Mouse (Mus musculus) heart, adult 9 months (tissue): ENCODE results near the gene Adap1.
A peak's percentile ranks its signal among the peaks of the same experiment; 100 is the strongest.

Experiments used
- DNase-seq, 2 experiments: peaks; one replicate each; pipeline ENCODE4 v3.0.0; 2022; ENCODE audit warnings: low spot score in 2 of 2

Adap1 gene

GRCm38 (mm10) chr5:139252081-139252909, 73.1 kb downstream of the Adap1 start, which contains the start of gene Get4:
Gene Get4 (plus strand): TSS chr5:139252324.
- peak; percentile 99 to 100 for DNase-seq

GRCm38 (mm10) chr5:139251736-139252080, 73.7 kb downstream of the Adap1 start:
- no peak for DNase-seq

- no peak for DNase-seq
Measured at GRCm38 (mm10) chr5:139251279-139251678, 74.1 kb downstream of the Adap1 start.

GRCm38 (mm10) chr5:139248846-139249245, 76.6 kb downstream of the Adap1 start:
- no peak for DNase-seq

GRCm38 (mm10) chr5:139247767-139248166, 77.7 kb downstream of the Adap1 start:
- no peak for DNase-seq

- no peak for DNase-seq
Measured at GRCm38 (mm10) chr5:139243384-139243783, 82.0 kb downstream of the Adap1 start.

- no peak for DNase-seq
Measured at GRCm38 (mm10) chr5:139241022-139241761, 84.2 kb downstream of the Adap1 start.

- no peak for DNase-seq
Measured at GRCm38 (mm10) chr5:139237436-139237835, 88.0 kb downstream of the Adap1 start.

- DNase-seq, result no peak
Measured at GRCm38 (mm10) chr5:139234423-139234822, 91.0 kb downstream of the Adap1 start.

GRCm38 (mm10) chr5:139232083-139232482, 93.3 kb downstream of the Adap1 start:
- DNase-seq, result no peak

GRCm38 (mm10) chr5:139229716-139230115, 95.7 kb downstream of the Adap1 start:
- no peak for DNase-seq

- no peak for DNase-seq
Measured at GRCm38 (mm10) chr5:139228318-139228717, 97.1 kb downstream of the Adap1 start.

- DNase-seq, result no peak
Measured at GRCm38 (mm10) chr5:139227645-139228044, 97.8 kb downstream of the Adap1 start.

GRCm38 (mm10) chr5:139227236-139227635, 98.2 kb downstream of the Adap1 start:
- no peak for DNase-seq

- no peak for DNase-seq
Measured at GRCm38 (mm10) chr5:139223331-139223730, 102.1 kb downstream of the Adap1 start.
